Mouse (Mus musculus) midbrain, postnatal 0 days (tissue): ENCODE measurements at regions not wholly inside any gene's neighbourhood (a gene's known extent, or its start where the extent isn't known, plus 50 kb on each side); places are given as distances from the start of the nearest gene placed in this dataset.

Experiments used
- ATAC-seq: fragments of 200-750 bp; cut with Nextera tagmentation; 2 replicates; pipeline ENCODE4 v1.8.0; 2017; ENCODE audit warnings: moderate number of reproducible peaks, mild to moderate bottlenecking, moderate TSS enrichment, moderate library complexity; ENCODE audit not compliant: low FRiP score
- DNase-seq: peaks from one replicate; pipeline ENCODE4 v3.0.0-alpha.2; 2015; ENCODE audit warnings: low spot score
- H3K27ac ChIP-seq: fragments of 300-500 bp; sonication (generic); 2 replicates; pipeline ENCODE4 v1.5.1; 2014; ENCODE audit warnings: low read depth, mild to moderate bottlenecking, low read length, mixed read lengths
- H3K27me3 ChIP-seq: fragments of 300-500 bp; sonication (generic); 2 replicates; pipeline ENCODE4 v1.6.1; 2014; ENCODE audit warnings: low read length, control low read depth, mixed read lengths; ENCODE audit not compliant: insufficient read depth
- H3K36me3 ChIP-seq: fragments of 300-500 bp; sonication (generic); 2 replicates; pipeline ENCODE4 v1.6.1; 2014; ENCODE audit warnings: low read length, control low read depth, mixed read lengths; ENCODE audit not compliant: insufficient read depth
- H3K4me1 ChIP-seq: fragments of 300-500 bp; sonication (generic); 2 replicates; pipeline ENCODE4 v1.6.1; 2014; ENCODE audit warnings: mild to moderate bottlenecking, control low read depth, antibody characterized with exemption, low read length, mixed read lengths; ENCODE audit not compliant: insufficient read depth
- H3K4me2 ChIP-seq: fragments of 300-500 bp; sonication (generic); 2 replicates; pipeline ENCODE4 v1.6.1; 2014; ENCODE audit warnings: low read depth, mild to moderate bottlenecking, low read length, mixed read lengths; ENCODE audit not compliant: poor library complexity, severe bottlenecking
- H3K4me3 ChIP-seq: fragments of 300-500 bp; sonication (generic); 2 replicates; pipeline ENCODE4 v1.5.1; 2014; ENCODE audit warnings: low read depth, mild to moderate bottlenecking, low read length, moderate library complexity
- H3K9ac ChIP-seq: fragments of 300-500 bp; sonication (generic); replicated peaks from 2 replicates; pipeline ENCODE4 v1.6.1; 2014; ENCODE audit warnings: mild to moderate bottlenecking, low read length, moderate library complexity, mixed read lengths; ENCODE audit not compliant: poor library complexity, severe bottlenecking
- H3K9me3 ChIP-seq: fragments of 300-500 bp; sonication (generic); 2 replicates; pipeline ENCODE4 v1.6.1; 2016; ENCODE audit warnings: low read length, control low read depth
- CTCF ChIP-seq: IDR thresholded peaks from 2 replicates; pipeline ENCODE4 v1.5.1; 2016; ENCODE audit warnings: antibody characterized with exemption, mild to moderate bottlenecking
- WGBS: fragments of 180-500 bp; shearing (Covaris S2); extraction: QIAGEN DNeasy Blood & Tissue Kit; methylation state at CpG from one replicate; pipeline ENCODE4 v1.1.7; 2014; 5-methylcytosine and 5-hydroxymethylcytosine counted together

- Histone ChIP-seq H3K4me3 (peak overlapping the region; percentile 24; the same call in 1 of the 2 replicates), H3K9ac (no peak overlapping the region), H3K9me3 (no peaks in the 10 kb centered on the region), H3K4me2 (peak overlapping the region; percentile 44), H3K36me3 (no peaks in the 10 kb centered on the region), H3K27me3 (no peaks in the 10 kb centered on the region), H3K4me1 (no peaks in the 10 kb centered on the region), H3K27ac (0 out of 2 replicates have a peak overlapping the region, but pooled peaks have one; percentile 18)
- peak; percentile 67 for DNase-seq
- peak; percentile 77 for TF ChIP-seq CTCF
- ATAC-seq = peak; percentile 52
- WGBS = 26% methylated on average over 6 of the region's 6 CpGs
Measured at GRCm38 (mm10) chrX:158924490-158925398, 285.4 kb upstream of the Rps6ka3 start.

- H3K27ac ChIP-seq = no peak overlapping the region
- no peak overlapping the region for H3K4me2 ChIP-seq
- H3K9me3 ChIP-seq = no peaks in the 10 kb centered on the region
- no peaks in the 10 kb centered on the region for H3K27me3 ChIP-seq
- 61% methylated on average over 1 of the region's 1 CpGs for WGBS
- H3K4me3 ChIP-seq = no peak overlapping the region
- ATAC-seq (no peak), DNase-seq (no peak)
- no peak for TF ChIP-seq CTCF
- no peak overlapping the region for H3K9ac ChIP-seq
- H3K4me1 ChIP-seq = no peaks in the 10 kb centered on the region
- H3K36me3 ChIP-seq = no peaks in the 10 kb centered on the region
Measured at GRCm38 (mm10) chrX:158931864-158932263, 278.2 kb upstream of the Rps6ka3 start.

- no peak for TF ChIP-seq CTCF
- Histone ChIP-seq H3K4me1 (no peaks in the 10 kb centered on the region), H3K27me3 (no peaks in the 10 kb centered on the region), H3K4me2 (no peak overlapping the region), H3K9me3 (no peaks in the 10 kb centered on the region), H3K27ac (no peak overlapping the region), H3K9ac (no peak overlapping the region), H3K4me3 (no peak overlapping the region), H3K36me3 (no peaks in the 10 kb centered on the region)
- ATAC-seq (no peak), DNase-seq (peak; percentile 7)
- WGBS = 58% methylated on average over 4 of the region's 4 CpGs
Measured at GRCm38 (mm10) chrX:158947191-158947590, 262.9 kb upstream of the Rps6ka3 start.

GRCm38 (mm10) chrX:158971726-158972125 is 238.4 kb upstream of the Rps6ka3 start:
- no peak for ATAC-seq
- WGBS = 68% methylated on average over 5 of the region's 5 CpGs

GRCm38 (mm10) chrX:158976648-158977047 is 233.5 kb upstream of the Rps6ka3 start:
- TF ChIP-seq CTCF = no peak
- no peaks in the 10 kb centered on the region for H3K9me3 ChIP-seq
- peak; percentile 1 for DNase-seq
- H3K27ac ChIP-seq = no peak overlapping the region
- H3K4me3 ChIP-seq = no peak overlapping the region
- H3K4me1 ChIP-seq = no peaks in the 10 kb centered on the region
- no peak overlapping the region for H3K4me2 ChIP-seq
- no peak for ATAC-seq
- H3K36me3 ChIP-seq = no peaks in the 10 kb centered on the region
- 55% methylated on average over 5 of the region's 5 CpGs for WGBS
- H3K9ac ChIP-seq = no peak overlapping the region
- H3K27me3 ChIP-seq = no peaks in the 10 kb centered on the region

More at GRCm38 (mm10) chrX:158971726-158972125, 238.4 kb upstream of the Rps6ka3 start:
- peak; percentile 6 for DNase-seq
- H3K36me3 ChIP-seq = no peaks in the 10 kb centered on the region
- no peak overlapping the region for H3K4me3 ChIP-seq
- no peaks in the 10 kb centered on the region for H3K4me1 ChIP-seq
- no peak overlapping the region for H3K27ac ChIP-seq
- no peak overlapping the region for H3K4me2 ChIP-seq
- peak; percentile 54 for TF ChIP-seq CTCF
- no peaks in the 10 kb centered on the region for H3K27me3 ChIP-seq
- no peak overlapping the region for H3K9ac ChIP-seq
- no peaks in the 10 kb centered on the region for H3K9me3 ChIP-seq

- no peak overlapping the region for H3K4me3 ChIP-seq
- no peak overlapping the region for H3K4me2 ChIP-seq
- H3K9ac ChIP-seq = no peak overlapping the region
- ATAC-seq = no peak
- H3K27me3 ChIP-seq = no peaks in the 10 kb centered on the region
- H3K4me1 ChIP-seq = no peaks in the 10 kb centered on the region
- TF ChIP-seq CTCF = no peak
- no peak for DNase-seq
- WGBS = 89% methylated on average over 2 of the region's 2 CpGs
- H3K36me3 ChIP-seq = no peaks in the 10 kb centered on the region
- H3K9me3 ChIP-seq = no peaks in the 10 kb centered on the region
- no peak overlapping the region for H3K27ac ChIP-seq
Measured at GRCm38 (mm10) chrX:158984721-158985120, 225.4 kb upstream of the Rps6ka3 start.
